Mouse (Mus musculus): ENCODE results near the gene Ap3s2.

The Ap3s2 gene

GRCm38 (mm10) chr7:79920344-79920983 lies at the start of gene Ap3s2:
Gene Ap3s2, minus strand, starts transcription at chr7:79920649.
- DNase-seq = peak; percentile 92

DNA sequence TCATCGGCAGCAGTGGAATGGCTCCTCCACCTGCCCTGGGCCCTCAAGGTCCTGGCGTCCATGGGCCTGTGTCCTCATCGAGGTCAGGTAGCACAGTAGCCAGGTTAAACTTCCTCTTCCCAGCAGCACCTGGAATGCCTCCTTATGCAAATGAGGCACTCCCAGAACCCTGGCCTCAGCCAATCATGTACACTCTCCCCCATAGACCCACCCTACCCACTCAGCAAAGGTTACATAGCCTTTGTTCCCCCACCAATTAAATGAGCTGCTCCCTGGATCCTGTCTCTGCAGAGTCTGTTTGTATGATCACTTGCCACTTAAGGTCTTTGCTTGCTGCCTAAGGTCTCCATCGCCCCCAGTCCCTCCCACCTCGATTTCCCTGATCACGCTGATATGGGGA lies 47.9 kb upstream of the Ap3s2 start:
- no peak for DNase-seq

DNA sequence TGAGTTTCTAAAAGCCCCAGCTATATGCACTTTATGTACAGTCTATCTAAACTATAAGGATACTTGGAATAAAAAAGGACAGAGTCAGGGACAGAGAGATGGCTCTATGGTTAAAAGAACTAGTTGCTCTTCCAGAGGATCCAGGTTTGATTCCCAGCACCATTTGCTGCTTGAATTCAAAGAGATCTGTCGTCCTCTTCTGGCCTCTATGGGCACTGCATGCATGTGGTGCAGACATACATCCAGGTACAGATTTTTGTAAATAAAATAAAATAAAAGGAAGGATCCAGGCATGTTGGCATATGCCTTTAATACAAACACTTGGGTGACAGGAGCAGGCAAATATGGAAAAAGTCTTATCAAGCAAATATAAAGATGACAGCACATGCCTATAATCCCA lies 41.2 kb upstream of the Ap3s2 start:
- no peak for DNase-seq

DNA sequence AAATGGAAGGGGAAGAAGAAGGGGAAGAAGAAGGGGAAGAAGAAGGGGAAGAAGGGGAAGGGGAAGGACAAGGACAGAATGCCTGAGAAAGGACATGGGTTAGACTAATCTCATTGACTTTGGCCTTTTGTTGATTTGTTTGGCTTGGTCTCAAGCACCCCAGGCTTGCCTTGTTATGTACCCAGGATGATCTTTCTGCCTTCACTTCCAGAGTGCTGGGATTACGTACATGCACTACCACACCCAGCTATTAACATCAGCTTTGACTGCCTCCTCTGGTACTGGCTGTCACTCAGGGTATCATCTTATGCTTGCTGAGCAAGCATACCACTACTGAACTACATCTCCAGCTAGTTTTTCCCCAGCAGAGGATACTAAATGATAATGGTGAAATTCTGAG lies 35.7 kb upstream of the Ap3s2 start:
- no peak for DNase-seq

- DNase-seq = no peak
Observed at GRCm38 (mm10) chr7:79954890-79955289, 34.4 kb upstream of the Ap3s2 start.

- DNase-seq = no peak
Observed at GRCm38 (mm10) chr7:79951038-79951437, 30.6 kb upstream of the Ap3s2 start.

- DNase-seq = no peak
Observed at GRCm38 (mm10) chr7:79950236-79950635, 29.8 kb upstream of the Ap3s2 start.

GRCm38 (mm10) chr7:79935511-79936205 lies 15.2 kb upstream of the Ap3s2 start:
- peak; percentile 87 for DNase-seq

DNA sequence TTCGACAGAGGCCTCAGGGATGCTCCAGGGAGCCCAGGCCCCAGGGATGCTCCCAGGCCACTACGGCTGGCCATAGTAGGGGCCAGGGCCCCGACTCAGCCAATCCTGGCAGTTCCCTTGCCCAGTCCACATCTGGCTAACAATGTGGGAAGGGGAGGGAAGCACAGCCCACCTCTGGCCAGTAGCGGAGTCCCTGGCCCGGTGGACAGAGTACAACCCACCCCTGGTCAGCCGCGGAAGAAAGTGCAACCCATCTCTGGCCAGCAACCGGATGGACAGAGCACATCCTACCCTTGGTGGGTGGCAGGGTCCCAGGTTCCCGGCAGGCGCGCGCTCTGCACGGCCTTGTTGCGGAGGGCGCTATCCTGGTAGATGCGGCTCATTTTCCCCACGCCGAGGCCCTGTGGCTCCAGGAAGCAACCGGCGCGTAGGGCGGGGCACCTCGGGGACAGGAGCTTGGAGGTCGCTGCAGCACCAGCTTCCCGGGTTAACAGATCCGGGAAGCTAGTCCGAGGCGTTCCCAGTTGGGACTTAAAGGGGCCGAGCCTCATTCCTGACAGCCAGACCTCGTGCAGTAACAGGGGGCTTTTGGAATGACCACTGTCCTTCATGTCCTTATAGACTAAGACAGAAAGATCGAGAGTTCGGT lies 14.5 kb upstream of the Ap3s2 start, which contains the start of gene Arpin:
Gene Arpin, minus strand, starts transcription at position 498 of the 649 bp plus-strand sequence.
- peak; percentile 78 for DNase-seq

- no peak for DNase-seq
Observed at GRCm38 (mm10) chr7:79934461-79934860, 14.0 kb upstream of the Ap3s2 start.

GRCm38 (mm10) chr7:79928516-79929052 lies 8.1 kb upstream of the Ap3s2 start:
- DNase-seq = no peak

DNA sequence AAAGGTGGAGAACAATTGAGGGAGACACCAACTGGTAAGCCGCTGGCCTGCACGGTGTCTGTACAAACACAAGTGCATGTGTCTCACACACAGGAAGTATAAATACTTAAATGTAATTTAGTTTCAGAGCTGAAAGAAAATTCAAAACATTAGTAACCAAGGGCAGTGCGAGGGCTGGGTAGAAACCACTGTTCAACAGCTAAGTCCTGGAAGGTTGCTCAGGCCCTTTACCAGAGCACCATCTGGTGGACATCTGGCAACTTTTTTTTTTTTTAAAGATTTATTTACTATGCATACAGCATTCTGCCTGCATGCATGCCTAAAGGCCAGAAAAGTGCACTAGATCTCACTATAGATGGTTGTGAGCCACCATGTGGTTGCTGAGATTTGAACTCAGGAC lies 5.9 kb downstream of the Ap3s2 start:
- DNase-seq = peak; percentile 54

- no peak for DNase-seq
Observed at GRCm38 (mm10) chr7:79907356-79907755, 13.1 kb downstream of the Ap3s2 start.

DNA sequence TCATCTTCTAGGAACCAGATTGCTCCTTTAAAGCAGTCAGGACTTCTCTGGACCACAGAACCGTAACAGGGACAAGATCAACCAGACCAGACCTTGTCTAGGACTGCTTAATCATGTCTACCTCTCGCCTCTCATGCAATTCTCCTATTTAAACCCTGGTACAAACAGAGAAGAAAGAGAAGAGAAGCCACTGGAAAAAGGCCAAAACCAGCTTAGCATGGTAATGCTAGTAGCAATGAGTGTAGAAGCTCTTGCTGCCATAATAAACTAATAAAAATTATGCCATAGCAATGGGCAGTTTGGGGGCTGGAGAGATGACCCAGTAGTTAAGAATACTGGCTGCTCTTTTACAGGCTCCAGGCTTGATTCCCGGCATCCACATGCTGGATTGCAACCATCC lies 13.5 kb downstream of the Ap3s2 start:
- no peak for DNase-seq

DNA sequence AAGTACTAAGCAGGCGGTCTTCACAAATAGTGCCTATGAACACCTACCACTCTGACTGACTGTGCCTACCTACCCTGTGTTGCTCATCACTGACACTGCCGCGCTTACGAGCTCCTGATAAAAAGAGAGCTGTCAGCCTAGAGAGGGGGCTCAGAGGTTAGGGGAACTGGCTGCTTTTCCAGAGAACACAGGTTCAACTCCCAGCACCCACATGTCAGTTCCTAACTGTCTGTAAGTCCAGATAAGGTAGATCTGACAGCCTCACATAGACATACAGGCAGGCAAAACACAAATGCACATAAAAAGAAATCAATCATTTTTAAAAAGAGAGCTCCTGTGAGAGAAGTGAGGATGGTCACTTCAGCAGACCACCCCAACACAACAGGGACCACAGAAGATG lies 15.3 kb downstream of the Ap3s2 start:
- no peak for DNase-seq

DNA sequence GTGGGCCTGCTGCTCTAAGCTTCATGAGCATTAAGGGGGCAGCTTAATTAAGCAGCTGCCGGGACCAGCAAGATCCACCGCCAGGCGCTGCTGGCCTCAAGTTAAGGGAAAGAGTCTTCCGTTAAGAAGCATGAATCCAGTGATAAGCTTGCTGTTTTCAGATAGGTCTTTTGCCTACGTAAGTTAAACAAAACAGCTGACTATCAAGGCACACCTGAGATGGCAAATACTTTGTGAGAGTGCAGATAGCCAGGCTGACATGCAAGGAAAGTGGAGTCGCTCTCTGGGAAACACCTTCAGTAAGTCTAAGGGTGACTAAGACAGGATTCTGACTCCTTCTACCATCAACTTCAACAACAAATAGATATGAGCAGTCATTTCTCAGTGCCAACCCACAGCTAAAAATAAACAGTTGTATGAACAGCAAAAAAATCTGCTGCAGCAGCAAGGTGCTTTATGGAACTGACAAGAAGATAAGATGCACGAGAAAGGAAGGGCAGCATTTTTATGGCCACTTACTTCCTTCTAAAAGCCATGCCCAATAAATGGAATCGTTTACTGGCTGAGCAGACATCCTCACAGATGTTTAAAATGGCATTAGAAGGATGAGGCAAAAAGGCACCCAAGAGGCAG lies 17.2 kb downstream of the Ap3s2 start:
- DNase-seq = no peak

GRCm38 (mm10) chr7:79900753-79901152 lies 19.7 kb downstream of the Ap3s2 start:
- no peak for DNase-seq

DNA sequence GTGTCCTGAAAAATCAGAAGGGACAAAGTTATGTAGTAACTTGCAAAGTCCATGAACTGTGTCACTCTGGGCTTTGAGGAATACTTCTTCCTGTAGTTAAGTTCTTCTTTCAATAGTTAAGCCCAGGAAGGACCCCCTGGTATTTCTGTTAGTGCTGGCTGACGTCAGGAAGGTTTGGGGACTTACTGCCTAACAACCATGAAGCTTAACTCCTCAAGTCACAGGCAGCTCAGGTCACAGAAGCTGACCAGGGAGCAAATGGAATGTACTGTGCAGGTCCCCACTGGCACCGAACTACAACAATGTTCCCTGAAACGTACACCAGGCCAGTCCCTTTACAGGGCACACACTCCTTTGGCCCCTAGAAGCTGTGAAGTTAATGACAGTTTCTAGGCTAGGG lies 25.2 kb downstream of the Ap3s2 start:
- DNase-seq = peak; percentile 48

- DNase-seq = no peak
Observed at GRCm38 (mm10) chr7:79894790-79895189, 25.7 kb downstream of the Ap3s2 start.

DNA sequence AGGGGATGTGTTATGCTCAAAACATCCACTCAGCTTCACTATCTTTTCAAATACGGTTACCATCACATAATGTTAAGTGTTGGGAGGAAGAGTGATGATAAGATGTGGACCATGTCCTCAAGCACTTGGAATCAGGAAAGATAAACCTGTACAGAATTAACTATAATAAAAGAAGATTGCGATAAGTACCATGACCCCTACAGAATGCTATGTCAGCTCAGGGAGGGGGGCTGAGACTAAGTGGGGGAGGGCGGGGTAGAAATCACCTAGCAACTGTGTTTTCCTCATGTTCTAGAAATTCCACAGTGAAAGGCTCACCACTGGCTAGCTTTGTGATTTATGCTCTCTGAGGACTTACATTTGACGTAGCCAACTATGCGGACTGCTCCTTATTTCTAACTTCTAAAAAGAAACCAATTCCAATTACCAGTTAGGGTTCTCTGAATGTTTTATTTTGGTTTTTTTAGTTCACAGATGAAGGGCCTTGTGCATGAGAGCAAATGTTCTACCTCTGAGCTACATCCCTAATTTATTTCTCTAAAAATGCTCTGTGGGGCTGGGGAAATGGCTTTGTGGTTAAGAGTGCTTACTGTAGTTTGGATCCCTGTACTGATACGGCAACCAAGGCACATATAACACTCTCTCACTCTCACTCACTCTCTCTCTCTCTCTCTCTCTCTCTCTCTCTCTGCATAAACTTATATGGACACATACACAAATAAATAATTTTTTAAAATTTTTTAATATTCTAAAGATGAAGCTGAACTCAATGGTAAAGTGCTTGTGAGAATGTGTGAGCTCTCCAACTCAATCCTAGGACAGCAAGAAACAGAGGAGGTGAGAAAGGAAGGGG lies 27.6 kb downstream of the Ap3s2 start:
- DNase-seq = no peak

- DNase-seq = peak; percentile 73
Observed at GRCm38 (mm10) chr7:79890436-79891221, 29.8 kb downstream of the Ap3s2 start.

- DNase-seq = no peak
Observed at GRCm38 (mm10) chr7:79888603-79889002, 31.8 kb downstream of the Ap3s2 start.

Data from kidney, adult 9 months (tissue).